Mouse (Mus musculus): Measurements from ENCODE around the gene Tmem143. TPM values are rescaled to one million over a fixed set of nuclear protein-coding genes. Genes with fewer than 3 reads are reported as not detected.
"Not testable (repeated sequence)": the region's sequence is repeated elsewhere in the genome, so short reads cannot be mapped to it uniquely, and the experiment has no call there.

Gene Tmem143
- 10 to 100 TPM; 36.3 to 60.3 (median 52.9) TPM for total RNA-seq (2022)

DNA sequence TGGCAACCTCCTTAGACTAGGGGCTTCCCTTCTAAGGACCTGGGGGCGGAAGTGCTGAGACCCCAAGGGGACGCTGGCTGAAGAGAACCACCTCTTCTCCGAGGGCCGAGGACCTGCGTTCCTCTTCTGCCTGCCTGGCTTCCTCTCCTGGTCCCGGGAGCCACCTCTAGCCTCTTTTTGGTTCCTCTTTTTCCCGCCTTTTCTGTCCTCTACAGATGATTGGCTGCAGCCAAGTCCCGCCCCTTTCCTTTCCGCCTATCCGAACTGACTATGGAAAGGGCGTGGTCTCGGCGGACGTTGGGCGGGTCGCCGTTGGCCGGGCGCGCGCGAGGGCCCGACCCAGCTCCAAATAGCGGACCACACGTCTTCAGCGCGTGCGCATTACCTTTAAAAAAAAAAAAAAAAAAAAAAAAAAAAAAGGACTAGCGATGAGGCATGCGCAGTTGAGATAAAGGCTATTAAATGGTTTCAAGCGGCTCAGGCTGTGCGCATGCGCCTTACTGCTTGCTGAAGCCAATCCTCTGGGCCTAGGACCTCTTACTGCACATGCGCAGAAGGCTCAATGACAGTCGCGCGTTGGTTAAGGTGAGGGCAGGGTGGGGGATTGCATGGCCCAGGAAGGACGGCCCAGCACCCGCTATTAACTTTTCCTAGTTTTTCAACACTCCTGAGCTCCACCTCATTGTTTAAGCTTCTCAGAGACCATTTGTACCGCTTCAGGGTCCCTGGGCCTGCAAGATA is at the start of gene Tmem143, which contains the start of gene Syngr4:
TSS of gene Tmem143 (plus strand) at position 425 of the 741 bp plus-strand sequence.
TSS of gene Syngr4 (minus strand) at position 198 of the 741 bp plus-strand sequence.
- peak; percentile 97 for DNase-seq

DNA sequence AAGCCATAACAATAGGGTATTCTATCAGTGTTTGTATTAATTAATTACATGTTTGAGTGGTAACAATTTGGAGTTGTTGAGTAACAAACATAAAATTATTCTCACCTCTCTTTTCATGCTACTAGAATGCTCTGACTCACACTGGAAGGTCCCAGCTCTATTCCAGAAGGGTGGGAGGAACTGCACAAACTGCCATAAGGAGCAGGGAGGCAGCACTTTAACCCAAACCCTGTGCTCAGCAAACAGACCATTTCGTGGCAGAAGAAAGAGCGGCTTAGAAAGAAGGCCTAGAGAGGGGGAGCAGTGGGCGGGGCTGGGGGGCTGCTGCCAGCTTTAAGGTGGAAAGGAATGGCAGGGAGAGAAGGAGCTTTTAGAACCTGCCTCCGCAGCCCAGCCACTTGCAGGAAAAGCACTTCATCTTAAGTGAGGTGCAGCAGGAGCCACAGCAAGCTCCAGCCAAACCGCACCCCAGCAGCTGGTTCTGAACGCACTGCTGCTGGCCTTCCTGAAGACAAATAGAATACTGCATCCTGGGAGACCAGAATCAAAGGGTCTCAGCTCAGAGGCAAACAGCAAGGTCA is 48.2 kb upstream of the Tmem143 start:
- DNase-seq, result no peak

DNA sequence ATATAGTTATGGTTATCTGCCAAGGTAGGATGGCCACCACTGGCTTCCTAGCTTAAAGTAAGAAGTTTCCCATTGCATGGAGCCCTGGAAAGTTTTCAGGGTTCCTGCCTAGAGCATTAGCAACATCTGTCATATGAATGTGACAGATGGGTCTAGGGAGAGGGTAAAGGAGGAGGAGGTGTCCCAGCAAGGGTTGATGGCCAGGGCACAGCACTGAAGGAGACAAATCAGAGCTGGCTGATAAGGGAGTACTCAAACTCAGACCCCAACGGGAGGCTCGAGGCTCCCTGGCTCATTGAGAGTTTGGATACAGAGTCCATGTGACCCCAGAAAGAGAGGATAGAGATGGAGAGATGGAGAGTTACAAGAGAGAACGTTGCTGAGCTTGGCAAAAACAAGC is 46.1 kb upstream of the Tmem143 start:
- no peak for DNase-seq

DNA sequence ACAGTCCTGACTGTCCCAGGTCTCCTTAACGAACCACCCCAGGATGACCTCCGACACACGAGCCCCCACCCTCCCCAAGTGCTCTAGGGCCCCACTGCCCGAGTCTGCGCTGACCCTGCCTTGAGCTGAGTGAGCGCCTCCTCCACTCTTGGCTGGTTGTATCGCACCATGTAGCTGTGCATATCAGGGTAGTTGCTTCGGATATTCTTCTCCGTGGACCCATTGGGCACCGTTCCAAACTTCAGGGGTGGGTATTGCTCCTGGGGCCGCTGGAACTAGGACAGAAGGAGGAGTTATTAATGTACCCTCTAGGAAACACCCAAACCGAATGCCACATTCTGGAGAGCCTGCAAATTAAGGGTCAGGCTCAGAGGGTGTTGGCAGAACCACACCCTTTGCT is 43.7 kb upstream of the Tmem143 start:
- no peak for DNase-seq

DNA sequence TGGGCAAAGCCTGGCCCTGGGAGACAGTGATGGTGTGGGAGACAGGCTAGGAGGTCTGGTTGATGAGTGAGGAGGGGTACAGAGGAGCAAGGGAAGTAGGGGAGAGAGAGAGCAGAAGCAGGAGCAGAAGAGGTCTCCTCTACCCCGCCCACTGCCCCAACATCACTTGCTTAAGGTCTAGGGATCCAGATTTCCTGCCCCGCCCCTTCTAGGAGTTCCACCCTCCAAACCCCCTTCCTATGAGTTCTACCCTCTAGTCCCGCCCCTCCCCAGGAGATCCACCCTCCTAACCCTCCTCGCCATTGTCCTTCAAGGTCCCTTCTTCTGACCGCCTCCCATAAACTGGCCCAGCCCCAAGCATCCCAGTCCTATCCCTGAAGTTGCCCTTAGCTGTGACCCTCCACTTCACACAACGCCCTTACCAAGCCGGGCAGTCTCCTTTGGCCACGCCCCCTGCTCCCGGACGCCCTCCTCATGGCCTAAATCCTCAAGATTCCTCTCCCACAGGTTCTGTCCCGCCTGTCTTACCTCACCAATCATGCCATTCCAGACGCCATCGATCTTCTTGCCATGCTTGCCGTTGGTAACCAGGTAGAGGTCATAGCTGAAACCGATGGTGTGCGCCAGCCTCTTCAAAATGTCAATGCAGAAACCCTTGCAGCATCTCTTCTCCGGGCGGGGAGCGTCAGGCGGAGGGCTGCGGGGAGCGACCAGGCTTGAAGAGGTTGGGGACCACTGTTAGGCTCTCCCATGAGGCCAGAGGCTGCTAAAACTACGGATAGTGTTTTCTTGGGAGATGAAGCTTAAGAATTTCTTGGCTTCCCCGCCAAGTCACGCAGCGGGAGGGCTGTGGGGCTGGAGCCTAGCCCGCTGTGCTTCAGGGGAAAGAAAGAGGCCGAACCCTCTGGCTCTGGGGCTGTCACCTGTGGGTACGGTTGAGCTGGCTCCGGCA is 39.5 kb upstream of the Tmem143 start:
- no peak for DNase-seq

DNA sequence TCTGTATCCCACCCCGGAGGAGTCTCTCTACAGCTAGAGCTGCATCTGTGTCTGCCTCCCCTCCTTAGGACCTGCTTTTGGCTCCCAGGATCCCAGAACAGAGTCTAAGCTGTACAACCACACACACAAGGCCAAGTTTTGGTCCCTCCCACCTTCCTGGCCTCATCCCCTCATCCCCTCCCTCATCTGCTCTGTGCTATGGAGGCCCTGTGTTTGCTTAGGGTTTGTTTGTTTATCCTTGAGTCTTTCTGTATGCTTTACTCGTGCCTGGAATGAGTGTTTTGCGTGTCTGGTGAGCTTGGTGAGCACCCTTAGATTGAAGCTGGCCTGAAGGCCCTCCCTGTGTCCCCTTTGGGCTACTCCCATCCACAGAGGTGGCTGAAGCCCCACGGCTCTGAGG is 37.7 kb upstream of the Tmem143 start:
- no peak for DNase-seq

DNA sequence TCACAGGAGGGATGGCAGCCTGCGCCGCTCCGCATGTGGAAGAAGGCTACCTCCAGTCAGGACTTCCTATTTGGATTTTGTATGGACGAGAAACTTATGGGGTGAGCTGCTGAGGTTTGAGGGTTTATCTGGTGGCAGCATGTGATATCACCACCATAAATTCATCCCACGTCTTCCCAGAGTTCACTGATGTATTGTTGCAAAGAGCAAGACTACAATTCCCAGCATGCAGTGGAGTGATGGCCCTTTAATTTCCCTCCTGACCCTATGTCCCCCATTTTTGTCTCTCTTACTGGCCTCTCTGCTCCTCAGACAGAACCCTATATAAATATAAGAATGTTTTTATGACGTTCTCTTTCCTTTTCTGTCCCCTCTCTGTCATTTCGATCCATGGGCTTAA is 33.9 kb upstream of the Tmem143 start:
- DNase-seq, result no peak

DNA sequence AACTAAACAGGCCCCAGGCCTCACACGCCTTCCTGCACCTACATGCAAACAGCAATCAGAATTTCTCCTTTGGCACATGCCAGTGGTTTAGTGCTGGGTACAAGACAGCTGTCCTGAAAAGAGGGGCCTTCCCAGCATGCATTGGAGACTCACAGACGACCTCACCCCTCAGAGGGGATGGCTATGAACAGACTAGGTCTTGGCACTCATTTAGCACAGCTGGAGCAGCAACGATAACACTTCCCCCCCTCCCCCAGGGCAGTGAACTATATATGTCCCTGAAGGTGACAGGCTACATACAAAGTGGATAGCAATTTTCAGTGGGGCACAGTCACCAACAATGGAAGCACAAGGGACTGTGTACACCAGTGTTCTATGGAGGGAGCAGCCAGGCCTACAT is 32.3 kb upstream of the Tmem143 start:
- no peak for DNase-seq

DNA sequence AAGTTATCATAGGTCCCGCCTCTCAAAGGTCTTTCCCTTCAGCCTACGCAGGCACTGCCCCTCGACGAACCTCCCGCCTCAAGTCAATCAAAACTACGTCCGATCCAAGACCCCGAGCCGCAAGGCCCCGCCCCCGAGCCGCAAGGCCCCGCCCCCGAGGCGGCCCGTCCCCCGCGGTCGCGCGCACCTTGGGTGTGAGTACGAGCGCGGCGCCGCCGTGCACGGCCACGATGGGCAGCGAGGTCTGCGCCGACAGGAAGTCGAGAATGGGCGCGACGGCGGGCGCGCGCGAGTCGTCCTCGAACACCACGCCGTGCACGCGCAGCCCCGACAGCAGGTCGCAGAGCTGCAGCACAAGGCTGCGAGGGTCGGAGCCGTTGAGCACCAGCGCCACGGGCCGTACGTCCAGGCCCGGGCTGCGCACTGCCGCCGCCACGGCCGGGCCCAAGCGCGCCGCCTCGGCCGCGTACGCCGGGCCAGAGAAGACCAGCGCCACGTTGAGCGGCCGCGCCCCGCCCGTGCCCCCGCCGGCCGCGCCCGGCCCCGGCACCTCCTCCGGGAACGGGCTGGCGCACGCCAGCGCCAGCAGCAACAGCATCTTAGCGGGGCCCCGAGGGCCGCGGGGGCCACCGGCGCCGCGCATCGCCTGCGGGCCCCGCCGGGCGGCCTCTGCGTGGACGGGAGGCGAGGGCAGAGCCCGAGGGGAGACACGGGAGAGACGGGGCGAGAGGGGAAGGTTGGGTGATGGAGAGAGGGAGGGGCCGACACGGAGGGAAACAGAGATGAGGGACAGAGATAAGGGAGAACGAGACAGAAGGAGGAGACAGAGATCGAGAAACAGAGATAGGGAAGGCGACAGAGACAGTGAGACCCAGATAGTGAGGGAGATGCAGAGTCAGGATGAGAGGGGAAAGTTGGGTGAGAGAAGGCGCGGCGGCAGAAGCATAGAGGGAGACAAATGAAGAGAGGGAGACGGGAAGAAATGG is 30.5 kb upstream of the Tmem143 start:
- DNase-seq, result peak; percentile 87

DNA sequence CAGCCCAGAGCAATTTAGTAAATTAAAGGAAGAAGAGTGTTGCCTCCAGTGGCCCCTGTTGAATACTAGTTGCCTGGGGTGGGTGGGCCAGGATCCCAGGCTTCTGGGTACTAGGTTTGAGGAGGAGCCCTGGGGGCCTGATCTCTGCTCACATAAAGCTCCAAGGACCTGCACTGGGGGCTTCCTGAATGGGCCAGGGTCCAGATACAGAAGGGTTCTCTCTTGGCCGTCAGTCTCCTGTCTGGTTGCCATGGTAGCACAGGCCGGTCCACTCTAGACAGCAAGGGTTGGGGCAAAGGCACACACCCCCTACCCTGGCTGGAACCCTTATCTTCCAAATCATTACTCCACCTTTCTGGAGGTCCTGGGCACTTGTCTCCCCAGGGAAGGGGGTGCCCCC is 28.9 kb upstream of the Tmem143 start:
- no peak for DNase-seq

DNA sequence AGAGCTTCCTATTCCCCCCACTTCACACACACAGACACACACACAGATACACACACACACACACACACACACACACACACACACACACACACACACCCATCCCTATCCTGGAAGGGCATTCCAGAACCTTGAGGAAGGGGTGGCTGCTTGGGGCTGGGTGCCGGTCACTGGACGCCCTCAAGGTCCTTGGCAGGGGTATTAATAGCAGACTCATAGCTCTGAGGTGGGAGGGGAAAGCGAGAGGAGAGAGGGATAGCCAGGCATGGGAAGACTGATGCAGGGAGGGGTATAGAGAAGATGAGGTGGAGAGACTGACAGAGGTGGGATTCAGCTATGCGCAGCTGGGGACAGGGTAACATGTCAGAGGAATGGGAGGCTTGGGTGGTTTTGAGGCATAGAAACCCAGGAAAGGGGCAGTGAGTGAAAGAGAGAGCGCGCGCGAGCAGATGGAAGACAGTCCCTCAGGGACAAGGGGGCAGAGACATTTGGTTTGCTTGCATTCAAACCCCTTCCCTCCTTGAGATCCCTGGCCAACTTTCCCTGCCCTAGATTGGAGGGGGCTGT is 27.6 kb upstream of the Tmem143 start:
- DNase-seq, result no peak

DNA sequence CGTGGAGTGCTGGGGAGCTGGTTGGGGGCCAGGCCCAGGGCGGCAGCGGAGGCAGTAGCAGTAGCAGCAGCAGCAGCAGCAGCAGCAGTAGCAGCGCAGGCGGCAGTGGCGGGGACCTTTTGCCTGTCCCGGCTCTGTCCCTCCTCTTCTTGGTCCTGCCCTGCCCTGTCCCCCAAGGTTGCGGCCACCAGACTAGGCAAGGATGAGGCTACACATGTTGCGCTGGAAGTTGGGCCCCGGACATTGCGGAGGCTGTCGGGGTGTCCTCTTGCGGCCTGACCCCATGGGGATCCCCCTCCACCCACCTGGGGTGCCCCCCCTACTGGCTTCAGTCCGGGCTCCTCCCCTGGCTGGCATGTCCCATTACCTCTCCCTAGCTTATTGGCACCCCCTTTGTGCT is 27.0 kb upstream of the Tmem143 start:
- no peak for DNase-seq

DNA sequence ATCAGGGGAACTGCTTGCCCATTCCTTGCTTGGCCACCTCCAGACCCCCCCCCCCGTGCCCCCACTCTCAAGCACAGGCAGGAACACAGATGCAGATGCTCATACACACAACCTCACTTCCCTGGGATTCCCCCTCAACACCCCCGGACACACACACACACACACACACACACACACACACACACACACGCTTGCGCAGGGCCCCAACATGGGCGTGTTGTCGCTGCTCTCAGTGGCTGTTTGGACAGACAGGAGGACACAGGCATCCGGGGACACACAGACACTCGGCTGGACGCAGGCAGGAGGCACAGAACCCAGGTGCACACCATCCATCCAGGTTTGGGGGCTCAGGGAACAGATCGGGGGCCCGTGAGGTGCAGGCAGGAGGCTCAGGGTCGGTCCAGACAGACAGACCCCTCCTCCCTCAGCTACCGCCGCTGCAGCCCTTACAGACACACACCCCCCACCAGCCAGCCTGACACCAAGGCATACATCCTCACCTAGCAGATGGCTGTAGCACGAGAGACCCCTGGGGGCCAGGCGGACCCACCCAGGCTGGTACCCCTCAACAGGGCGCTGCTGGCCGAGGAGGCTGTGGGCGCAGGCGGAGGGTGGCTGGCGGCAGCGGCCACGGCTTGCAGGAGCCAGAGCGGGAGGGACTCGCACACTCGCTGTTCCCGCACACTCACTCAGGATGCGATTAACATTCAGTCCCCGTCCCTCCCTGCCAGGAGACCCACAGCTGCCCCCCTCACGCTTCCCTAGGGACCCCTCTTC is 26.3 kb upstream of the Tmem143 start:
- no peak for DNase-seq

DNA sequence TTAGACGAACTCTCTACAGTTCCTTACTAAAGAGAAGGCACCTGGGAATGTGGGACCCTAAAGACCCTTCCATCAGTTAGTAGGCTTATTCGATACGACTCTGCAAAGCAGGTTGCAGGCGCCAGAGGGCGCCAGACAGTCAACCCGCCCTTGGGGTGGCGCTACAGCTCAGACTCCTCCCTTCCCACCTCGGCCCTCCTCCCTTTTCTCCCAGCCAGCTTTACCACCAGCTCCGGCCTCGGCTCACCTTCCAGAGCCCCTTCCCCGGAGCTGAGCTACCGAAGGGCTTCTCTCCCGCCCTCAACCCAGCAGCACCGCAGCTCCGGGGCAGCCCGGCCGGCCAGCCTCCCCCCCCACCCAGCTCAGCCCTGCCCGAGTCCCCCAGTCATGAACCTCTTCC is 24.1 kb upstream of the Tmem143 start, which contains the start of gene Kdelr1:
TSS of gene Kdelr1 (plus strand) at position 149 of the 400 bp plus-strand sequence.
- DNase-seq, result peak; percentile 81

DNA sequence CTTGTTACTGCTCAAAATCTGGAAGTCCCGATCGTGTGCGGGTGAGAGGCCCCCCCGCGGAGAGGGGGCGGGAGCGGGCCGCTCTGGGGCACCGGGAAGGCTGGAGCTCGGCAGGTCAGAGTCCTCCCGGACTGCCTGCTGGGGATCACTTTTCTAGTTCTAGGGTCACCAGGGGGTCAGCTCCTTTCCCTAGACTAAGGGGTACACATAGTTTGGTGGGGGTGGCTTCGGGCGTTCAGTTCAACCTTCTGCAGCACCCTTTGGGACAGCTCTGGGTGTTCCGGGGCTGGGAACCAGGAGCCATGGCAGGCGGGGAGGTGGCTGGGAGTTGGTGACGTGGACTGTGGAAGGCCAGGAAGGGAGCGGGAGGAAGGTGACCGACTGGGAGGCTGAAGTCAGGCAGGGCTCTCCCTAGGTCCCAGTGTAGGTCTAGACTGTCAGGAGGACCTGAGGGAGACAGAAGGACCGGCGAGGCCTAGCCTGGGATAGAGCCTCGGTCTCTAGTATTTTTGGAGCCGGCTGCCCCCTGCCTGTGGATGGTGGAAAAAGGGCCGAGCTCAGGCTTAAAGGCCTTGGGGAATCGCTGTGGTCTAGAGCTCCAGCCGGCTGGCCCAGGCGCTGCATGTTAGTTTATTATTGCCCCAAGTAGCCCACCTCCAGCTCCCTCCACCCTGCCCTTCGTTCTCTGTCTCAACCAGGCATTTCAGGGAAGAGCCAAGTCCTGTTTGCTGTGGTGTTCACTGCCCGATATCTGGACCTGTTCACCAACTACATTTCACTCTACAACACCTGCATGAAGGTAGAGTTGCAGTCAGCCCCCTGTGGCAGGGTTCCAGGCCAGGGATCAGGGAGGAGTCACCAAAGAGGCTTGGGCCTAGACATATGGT is 23.4 kb upstream of the Tmem143 start:
- DNase-seq, result peak; percentile 50

DNA sequence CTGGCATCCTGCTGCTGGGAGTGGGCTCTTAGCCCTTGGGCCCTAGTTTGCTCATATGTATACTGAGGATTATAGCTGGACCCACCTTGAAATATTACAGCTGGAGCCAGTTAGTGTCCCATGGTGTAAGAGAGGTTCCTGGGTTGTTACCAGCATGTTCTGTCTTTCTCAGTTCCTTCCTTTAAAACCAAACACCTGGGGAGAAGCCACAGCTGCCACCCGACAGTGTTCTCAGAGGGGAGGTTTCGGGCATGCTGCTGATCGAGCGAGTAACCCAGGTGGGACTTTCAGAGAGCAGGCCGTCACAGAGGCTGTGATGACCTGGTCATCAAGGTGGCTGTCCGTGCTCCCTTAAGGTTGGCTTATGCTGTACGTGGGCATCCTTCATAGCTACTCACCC is 19.8 kb upstream of the Tmem143 start:
- no peak for DNase-seq

DNA sequence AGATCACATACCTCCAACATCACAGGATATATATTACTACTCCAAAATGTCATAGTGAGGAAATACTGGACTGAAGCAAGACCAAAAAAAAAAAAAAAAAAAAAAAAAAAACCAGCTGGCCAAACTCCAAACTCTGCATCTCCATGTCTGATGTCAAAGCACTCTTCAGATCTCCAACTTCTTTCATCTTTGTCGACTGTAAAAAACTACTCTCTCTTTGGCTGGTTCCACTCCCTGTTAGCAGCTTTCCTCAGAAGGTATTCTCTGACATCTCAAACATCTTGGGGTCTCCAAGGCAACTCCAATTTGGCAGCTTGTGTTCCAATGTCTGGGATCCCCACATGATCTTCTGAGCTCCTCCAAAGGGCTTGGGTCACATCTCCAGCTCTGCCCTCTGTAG is 18.5 kb upstream of the Tmem143 start, which contains the start of gene Grin2d:
TSS of gene Grin2d (minus strand) at position 101 of the 400 bp plus-strand sequence.
- not testable (repeated sequence) for DNase-seq

DNA sequence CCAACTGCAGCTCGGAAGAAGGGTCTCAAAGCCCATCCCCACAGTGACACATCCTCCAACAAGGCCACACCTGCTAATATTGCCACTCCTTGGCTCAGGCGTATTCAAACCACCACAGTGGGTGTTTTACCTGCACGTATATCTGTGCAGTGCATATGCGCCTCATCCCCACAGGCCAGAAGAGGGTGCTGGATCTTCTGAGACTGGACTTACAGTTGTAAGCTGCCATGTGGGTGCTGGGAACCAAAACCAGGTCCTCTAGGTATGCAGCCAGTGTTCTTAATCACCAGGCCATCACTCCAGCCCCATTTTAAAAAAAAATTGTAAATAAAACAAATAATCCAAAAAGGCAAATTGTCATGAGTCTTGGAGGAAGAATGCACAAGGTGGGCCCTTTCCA is 16.2 kb upstream of the Tmem143 start:
- DNase-seq, result no peak

DNA sequence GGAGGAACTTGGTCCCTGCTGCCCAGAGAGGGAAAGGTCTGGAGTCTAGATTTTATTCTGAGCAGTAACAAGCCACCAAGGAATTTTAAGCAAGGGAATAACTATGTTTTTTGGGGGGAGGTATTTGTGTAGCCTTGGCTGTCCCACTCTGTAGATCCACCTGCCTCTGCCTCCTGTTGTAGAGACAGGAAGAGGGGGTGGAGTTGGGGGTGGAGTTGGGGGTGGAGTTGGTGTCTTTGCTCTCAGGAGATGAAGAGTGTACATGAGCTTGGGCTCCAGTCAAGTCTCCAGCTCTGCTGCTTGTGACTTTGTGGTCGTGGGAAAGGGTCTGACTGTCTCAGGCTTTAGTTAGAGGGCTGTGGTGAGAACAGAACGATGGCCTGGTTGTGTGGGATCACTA is 15.7 kb upstream of the Tmem143 start:
- no peak for DNase-seq

Measured in adrenal gland, adult 8-10 months (tissue).